ENCODE assay signal across 8 mouse cellular contexts in the genomic region with DNA sequence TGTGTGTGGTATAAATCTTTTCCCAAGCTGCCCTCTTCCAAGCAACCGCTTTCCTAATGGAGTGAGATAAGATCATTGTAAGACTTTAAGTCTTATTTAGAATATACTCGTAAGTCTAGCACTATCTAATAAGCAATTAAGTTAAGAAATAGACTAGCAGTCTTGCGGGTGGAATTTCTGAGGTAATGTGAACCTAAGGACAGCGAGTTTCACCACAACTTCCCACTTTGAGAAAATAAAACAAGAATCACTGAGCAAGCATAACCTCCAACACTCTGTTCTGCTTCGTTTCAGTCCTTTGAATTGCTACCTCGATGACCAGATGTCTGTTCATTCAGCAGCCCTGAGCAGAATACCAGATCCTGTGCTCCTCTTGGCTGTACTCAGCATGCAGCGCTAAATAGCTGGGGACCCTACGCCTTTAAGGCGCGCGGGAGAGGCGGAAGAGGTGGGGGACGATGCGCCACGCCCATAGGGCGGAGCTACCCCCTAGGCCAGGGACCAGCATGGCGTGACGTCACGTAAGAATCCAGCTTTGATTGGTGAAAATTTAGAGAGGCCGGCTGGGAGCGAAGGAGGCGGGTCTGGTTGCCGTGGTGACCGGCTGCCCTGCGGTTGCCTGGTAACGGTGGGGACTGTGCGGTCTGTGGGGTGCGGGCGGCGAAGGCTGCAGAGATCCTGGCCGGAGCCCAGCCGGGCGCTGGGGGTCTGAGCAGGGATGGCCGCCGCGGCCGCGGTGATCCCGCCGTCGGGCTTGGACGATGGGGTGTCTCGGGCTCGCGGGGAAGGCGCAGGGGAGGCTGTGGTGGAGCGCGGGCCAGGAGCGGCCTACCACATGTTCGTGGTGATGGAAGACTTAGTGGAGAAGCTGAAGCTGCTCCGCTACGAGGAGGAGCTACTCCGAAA. TPM values are rescaled to one million over a fixed set of nuclear protein-coding genes. Genes with fewer than 3 reads are reported as not detected.
DNase-seq lines count a peak whose midpoint lies in the region; ATAC-seq lines count a peak whose summit lies in the region.

TSS of gene Ift57 (plus strand) at position 614 of the 906 bp plus-strand sequence.

- H3K4me3 ChIP-seq in hindbrain, embryonic 15.5 days: peak within 1 kb of the TSS; percentile 74

- H3K27me3 ChIP-seq in hindbrain, embryonic 15.5 days: no peaks in the 10 kb centered on the region

- peak; percentile 100 for ATAC-seq in hindbrain, embryonic 15.5 days (ENCODE audit: low FRiP score, low read depth)

- 3% methylated on average over 53 of the region's 53 CpGs for WGBS in hindbrain, embryonic 15.5 days

- H3K9ac ChIP-seq in hindbrain, embryonic 15.5 days: peak within 1 kb of the TSS; percentile 65

- peak; percentile 97 for DNase-seq in T-cell, adult 2 months (ENCODE audit: low spot score)
- peak; percentile 97 to 98 for DNase-seq in cerebellum, postnatal 36 days
- DNase-seq in frontal cortex, postnatal 36 days (ENCODE audit: low spot score in 2 of 2): peak; percentile 96 to 99
- DNase-seq in left cerebral cortex, adult 11 months (ENCODE audit: low spot score): peak; percentile 99
- peak; percentile 98 to 99 for DNase-seq in lung, postnatal 4 days
- DNase-seq in retina, postnatal 7 days (ENCODE audit: low read depth, low spot score): peak; percentile 98
- peak; percentile 79 for DNase-seq in urinary bladder, adult 2 months (ENCODE audit: low spot score)

- H3K9me3 ChIP-seq in hindbrain, embryonic 15.5 days: no peaks in the 10 kb centered on the region

- peak within 1 kb of the TSS; percentile 79 for H3K27ac ChIP-seq in hindbrain, embryonic 15.5 days (replicated peaks)

- H3K4me1 ChIP-seq in hindbrain, embryonic 15.5 days (replicated peaks): peaks cover 19% of the 10 kb centered on the region

- peak within 1 kb of the TSS; percentile 61 for H3K4me2 ChIP-seq in hindbrain, embryonic 15.5 days

- H3K36me3 ChIP-seq in hindbrain, embryonic 15.5 days: no peaks in the 10 kb centered on the region

RNA-seq across cellular contexts. Expression of gene Ift57, which starts in this region (rescaled TPM):
- polyA plus RNA-seq in hindbrain, embryonic 15.5 days (2015; fragmentation: Nextera tagmentation; extraction: Ambion mirVana): 43.4 and 51.4 TPM in 2 replicates
- 26.5 and 34.0 TPM in 2 replicates for polyA plus RNA-seq in urinary bladder, adult 2 months (2012; rRNA removed)

Comparison
In these comparisons a context has a peak if more than half of its experiments do, and no peak if none do; other contexts are left out.
1. Peak in every context shown above with its lines: DNase-seq, ATAC-seq, H3K4me3 ChIP-seq and H3K27ac ChIP-seq.